Mouse (Mus musculus) neural tube, embryonic 14.5 days (tissue): ENCODE data around the gene Zfp706. TPM values are rescaled to one million over a fixed set of nuclear protein-coding genes. Genes with fewer than 3 reads are reported as not detected.

Source experiments
- ATAC-seq: fragments of 200-750 bp; cut with Nextera tagmentation; 2 replicates; pipeline ENCODE4 v1.8.0; 2017; ENCODE audit warnings: low read depth, mild to moderate bottlenecking, moderate TSS enrichment, moderate library complexity
- H3K27ac ChIP-seq: fragments of 300-500 bp; sonication (generic); 2 replicates; pipeline ENCODE4 v1.5.1; 2014; ENCODE audit warnings: low read depth, mild to moderate bottlenecking, control low read depth, low read length, moderate library complexity, mixed read lengths
- H3K27me3 ChIP-seq: fragments of 300-500 bp; sonication (generic); 2 replicates; pipeline ENCODE4 v1.6.1; 2014; ENCODE audit warnings: low read length; ENCODE audit not compliant: control insufficient read depth, insufficient read depth
- H3K36me3 ChIP-seq: fragments of 300-500 bp; sonication (generic); 2 replicates; pipeline ENCODE4 v1.6.1; 2014; ENCODE audit warnings: low read length, mixed read lengths; ENCODE audit not compliant: control insufficient read depth, insufficient read depth
- H3K4me1 ChIP-seq: fragments of 300-500 bp; sonication (generic); 2 replicates; pipeline ENCODE4 v1.6.1; 2014; ENCODE audit warnings: low read length; ENCODE audit not compliant: control insufficient read depth, insufficient read depth
- H3K4me2 ChIP-seq: fragments of 300-500 bp; sonication (generic); 2 replicates; pipeline ENCODE4 v1.6.1; 2014; ENCODE audit warnings: mild to moderate bottlenecking, low read depth, low read length, control low read depth
- H3K4me3 ChIP-seq: fragments of 300-500 bp; sonication (generic); 2 replicates; pipeline ENCODE4 v1.5.1; 2014; ENCODE audit warnings: low read depth, low read length, control low read depth, mixed read lengths
- H3K9ac ChIP-seq: fragments of 300-500 bp; sonication (generic); replicated peaks from 2 replicates; pipeline ENCODE4 v1.6.1; 2014; ENCODE audit warnings: low read depth, mild to moderate bottlenecking, control low read depth, low read length, mixed read lengths
- H3K9me3 ChIP-seq: fragments of 300-500 bp; sonication (generic); 2 replicates; pipeline ENCODE4 v1.6.1; 2016; ENCODE audit warnings: low read length; ENCODE audit not compliant: control insufficient read depth
- WGBS: fragments of 180-500 bp; shearing (Covaris S2); extraction: QIAGEN DNeasy Blood & Tissue Kit; methylation state at CpG from one replicate; pipeline ENCODE4 v1.1.7; 2014; 5-methylcytosine and 5-hydroxymethylcytosine counted together
- polyA plus RNA-seq: library from polyadenylated mRNA; unstranded; fragments of >200 nt; fragmentation: Nextera tagmentation; extraction: Ambion mirVana; gene quantifications from 2 replicates; pipeline ENCODE4 v1.2.1, GENCODE M21; 2014

Gene Zfp706
- polyA plus RNA-seq, 1 experiment from 2014 or later: 463 TPM

- Histone ChIP-seq H3K36me3 (no peaks in the 10 kb centered on the region), H3K9ac (0 out of 2 replicates have a peak overlapping the region, but pooled peaks have one; percentile 5), H3K4me2 (peak overlapping the region; percentile 56; the same call in 1 of the 2 replicates), H3K27me3 (no peaks in the 10 kb centered on the region), H3K27ac (peak overlapping the region; percentile 96), H3K4me1 (peaks cover 20% of the 10 kb centered on the region), H3K4me3 (no peak overlapping the region), H3K9me3 (no peaks in the 10 kb centered on the region)
- WGBS: 25% methylated on average over 7 of the region's 7 CpGs
- ATAC-seq: peak; percentile 64
Measured at GRCm38 (mm10) chr15:36966940-36967339, 40.6 kb downstream of the Zfp706 start.

- Histone ChIP-seq H3K36me3 (no peaks in the 10 kb centered on the region), H3K27me3 (no peaks in the 10 kb centered on the region), H3K4me3 (no peak overlapping the region), H3K9ac (no peak overlapping the region), H3K4me1 (peaks cover 20% of the 10 kb centered on the region), H3K27ac (peak overlapping the region; percentile 96), H3K9me3 (no peaks in the 10 kb centered on the region), H3K4me2 (no peak overlapping the region)
- peak; percentile 1; the same call in 1 of the 2 replicates for ATAC-seq
- WGBS: 80% methylated on average over 2 of the region's 2 CpGs
Measured at GRCm38 (mm10) chr15:36966466-36966865, 41.1 kb downstream of the Zfp706 start.

- Histone ChIP-seq H3K4me3 (no peak overlapping the region), H3K9me3 (no peaks in the 10 kb centered on the region), H3K9ac (no peak overlapping the region), H3K27ac (no peak overlapping the region), H3K36me3 (no peaks in the 10 kb centered on the region), H3K4me2 (no peak overlapping the region), H3K4me1 (peaks cover 20% of the 10 kb centered on the region), H3K27me3 (no peaks in the 10 kb centered on the region)
- ATAC-seq: no peak
- WGBS: 90% methylated on average over 4 of the region's 4 CpGs
Measured at GRCm38 (mm10) chr15:36965743-36966142, 41.8 kb downstream of the Zfp706 start.

- WGBS: 93% methylated on average over 6 of the region's 6 CpGs
- Histone ChIP-seq H3K9me3 (no peaks in the 10 kb centered on the region), H3K9ac (no peak overlapping the region)
Measured at GRCm38 (mm10) chr15:36962931-36963330, 44.6 kb downstream of the Zfp706 start.

GRCm38 (mm10) chr15:36960876-36961237 is 46.7 kb downstream of the Zfp706 start:
- H3K4me1 ChIP-seq: peaks cover 7% of the 10 kb centered on the region
- no peak for ATAC-seq
- 93% methylated on average over 4 of the region's 4 CpGs for WGBS

More at GRCm38 (mm10) chr15:36962931-36963330, 44.6 kb downstream of the Zfp706 start:
- H3K36me3 ChIP-seq: no peaks in the 10 kb centered on the region
- H3K27me3 ChIP-seq: no peaks in the 10 kb centered on the region
- H3K27ac ChIP-seq: no peak overlapping the region
- ATAC-seq: no peak
- no peak overlapping the region for H3K4me3 ChIP-seq
- peaks cover 17% of the 10 kb centered on the region for H3K4me1 ChIP-seq
- H3K4me2 ChIP-seq: no peak overlapping the region

GRCm38 (mm10) chr15:36960010-36960875 is 47.3 kb downstream of the Zfp706 start:
- peak; percentile 72 for ATAC-seq
- Histone ChIP-seq H3K9me3 (no peaks in the 10 kb centered on the region), H3K9ac (no peak overlapping the region; the same call in 1 of the 2 replicates), H3K4me3 (no peak overlapping the region), H3K4me1 (peaks cover 7% of the 10 kb centered on the region), H3K27me3 (no peaks in the 10 kb centered on the region), H3K27ac (peak overlapping the region; percentile 70), H3K4me2 (peak overlapping the region; percentile 20; the same call in 1 of the 2 replicates), H3K36me3 (no peaks in the 10 kb centered on the region)
- 42% methylated on average over 17 of the region's 17 CpGs for WGBS

More at GRCm38 (mm10) chr15:36960876-36961237, 46.7 kb downstream of the Zfp706 start:
- Histone ChIP-seq H3K27ac (no peak overlapping the region; the same call in 1 of the 2 replicates), H3K9me3 (no peaks in the 10 kb centered on the region), H3K4me2 (no peak overlapping the region), H3K27me3 (no peaks in the 10 kb centered on the region), H3K9ac (no peak overlapping the region), H3K36me3 (no peaks in the 10 kb centered on the region), H3K4me3 (no peak overlapping the region)

- ATAC-seq: no peak
- H3K4me3 ChIP-seq: no peak overlapping the region
- no peak overlapping the region for H3K9ac ChIP-seq
- H3K9me3 ChIP-seq: no peaks in the 10 kb centered on the region
- H3K4me2 ChIP-seq: no peak overlapping the region
- H3K36me3 ChIP-seq: no peaks in the 10 kb centered on the region
- no peaks in the 10 kb centered on the region for H3K27me3 ChIP-seq
- WGBS: 100% methylated on average over 3 of the region's 3 CpGs
- H3K27ac ChIP-seq: no peak overlapping the region
- H3K4me1 ChIP-seq: peaks cover 7% of the 10 kb centered on the region
Measured at GRCm38 (mm10) chr15:36956221-36956620, 51.4 kb downstream of the Zfp706 start.

- 95% methylated on average over 2 of the region's 2 CpGs for WGBS
- no peak for ATAC-seq
Measured at GRCm38 (mm10) chr15:36950258-36950657, 57.3 kb downstream of the Zfp706 start.

GRCm38 (mm10) chr15:36948866-36949546 is 58.6 kb downstream of the Zfp706 start:
- Histone ChIP-seq H3K9me3 (no peaks in the 10 kb centered on the region), H3K4me2 (no peak overlapping the region), H3K36me3 (no peaks in the 10 kb centered on the region), H3K27me3 (no peaks in the 10 kb centered on the region), H3K27ac (no peak overlapping the region), H3K4me3 (no peak overlapping the region), H3K9ac (no peak overlapping the region), H3K4me1 (peaks cover under 1% of the 10 kb centered on the region; the same call in 1 of the 2 replicates)
- ATAC-seq: no peak
- WGBS: 88% methylated on average over 22 of the region's 22 CpGs

More at GRCm38 (mm10) chr15:36950258-36950657, 57.3 kb downstream of the Zfp706 start:
- Histone ChIP-seq H3K27me3 (no peaks in the 10 kb centered on the region), H3K4me2 (no peak overlapping the region), H3K9ac (no peak overlapping the region), H3K27ac (no peak overlapping the region), H3K4me3 (no peak overlapping the region), H3K36me3 (no peaks in the 10 kb centered on the region), H3K4me1 (no peaks in the 10 kb centered on the region), H3K9me3 (no peaks in the 10 kb centered on the region)
